Mouse (Mus musculus) heart, postnatal 0 days (tissue): ENCODE measurements around the gene Golt1a. TPM values are rescaled to one million over a fixed set of nuclear protein-coding genes. Genes with fewer than 3 reads are reported as not detected.

ENCODE experiments used
- ATAC-seq: fragments of 200-750 bp; cut with Nextera tagmentation; 2 replicates; pipeline ENCODE4 v1.8.0; 2017; ENCODE audit warnings: low read depth, moderate number of reproducible peaks, moderate library complexity; ENCODE audit not compliant: insufficient read depth
- DNase-seq: peaks from one replicate; pipeline ENCODE4 v3.0.0-alpha.2; 2016; ENCODE audit warnings: low spot score
- H3K27ac ChIP-seq: fragments of 300-500 bp; sonication (generic); 2 replicates; pipeline ENCODE4 v1.5.1; 2014; ENCODE audit warnings: low read depth, mild to moderate bottlenecking
- H3K27me3 ChIP-seq: fragments of 300-500 bp; sonication (generic); 2 replicates; pipeline ENCODE4 v1.6.1; 2014; ENCODE audit warnings: low read length, mixed read lengths; ENCODE audit not compliant: control insufficient read depth, insufficient read depth
- H3K36me3 ChIP-seq: fragments of 300-500 bp; sonication (generic); replicated peaks from 2 replicates; pipeline ENCODE4 v1.6.1; 2014; ENCODE audit warnings: low read length, mixed read lengths; ENCODE audit not compliant: control insufficient read depth, insufficient read depth
- H3K4me1 ChIP-seq: fragments of 300-500 bp; sonication (generic); 2 replicates; pipeline ENCODE4 v1.6.1; 2014; ENCODE audit warnings: antibody characterized with exemption; ENCODE audit not compliant: control insufficient read depth, insufficient read depth
- H3K4me2 ChIP-seq: fragments of 300-500 bp; sonication (generic); 2 replicates; pipeline ENCODE4 v1.6.1; 2014; ENCODE audit warnings: low read depth, mild to moderate bottlenecking, low read length, moderate library complexity
- H3K4me3 ChIP-seq: fragments of 300-500 bp; sonication (generic); 2 replicates; pipeline ENCODE4 v1.5.1; 2014; ENCODE audit warnings: low read depth, low read length
- H3K9ac ChIP-seq: fragments of 300-500 bp; sonication (generic); replicated peaks from 2 replicates; pipeline ENCODE4 v1.6.1; 2014; ENCODE audit warnings: low read depth, low read length, mixed read lengths
- H3K9me3 ChIP-seq: fragments of 300-500 bp; sonication (generic); replicated peaks from 2 replicates; pipeline ENCODE4 v1.6.1; 2016; ENCODE audit warnings: low read length; ENCODE audit not compliant: control insufficient read depth
- CTCF ChIP-seq: IDR thresholded peaks from 2 replicates; pipeline ENCODE4 v1.5.1; 2016; ENCODE audit warnings: antibody characterized with exemption, control low read depth, low read depth
- EP300 ChIP-seq: IDR thresholded peaks from 2 replicates; pipeline ENCODE4 v1.6.1; 2016; ENCODE audit warnings: antibody characterized with exemption, low read depth
- WGBS: fragments of 180-500 bp; shearing (Covaris S2); extraction: QIAGEN DNeasy Blood & Tissue Kit; methylation state at CpG from one replicate; pipeline ENCODE4 v1.1.7; 2014; 5-methylcytosine and 5-hydroxymethylcytosine counted together
- polyA plus RNA-seq: library from polyadenylated mRNA; unstranded; fragments of >200 nt; fragmentation: Nextera tagmentation; extraction: Ambion mirVana; gene quantifications from 2 replicates; pipeline ENCODE4 v1.2.1, GENCODE M21; 2015
- total RNA-seq: library from RNA; depleted of rRNA; stranded (reverse); fragments of >200 nt; gene quantifications from 2 replicates; pipeline ENCODE4 v1.2.3, GENCODE M21; 2014; ENCODE audit warnings: low replicate concordance

Gene Golt1a
- total and polyA plus RNA-seq, 2 experiments from 2014 or later = not detected

GRCm38 (mm10) chr1:133361006-133361405, 51.4 kb downstream of the Golt1a start:
- TF ChIP-seq EP300 = no peak
- no peak for TF ChIP-seq CTCF
- H3K9ac ChIP-seq = no peak overlapping the region
- H3K27ac ChIP-seq = no peak overlapping the region
- DNase-seq (no peak), ATAC-seq (no peak)
- no peak overlapping the region for H3K4me2 ChIP-seq
- no peak overlapping the region for H3K4me3 ChIP-seq
- peaks cover 18% of the 10 kb centered on the region for H3K4me1 ChIP-seq
- peaks cover 31% of the 10 kb centered on the region for H3K27me3 ChIP-seq
- 89% methylated on average over 6 of the region's 6 CpGs for WGBS
- no peaks in the 10 kb centered on the region for H3K36me3 ChIP-seq
- H3K9me3 ChIP-seq = no peaks in the 10 kb centered on the region

- H3K4me2 ChIP-seq = no peak overlapping the region
- WGBS = 92% methylated on average over 5 of the region's 5 CpGs
- H3K4me1 ChIP-seq = peaks cover 18% of the 10 kb centered on the region
- H3K27ac ChIP-seq = no peak overlapping the region
- H3K36me3 ChIP-seq = no peaks in the 10 kb centered on the region
- H3K9me3 ChIP-seq = no peaks in the 10 kb centered on the region
- H3K9ac ChIP-seq = no peak overlapping the region
- TF ChIP-seq CTCF = no peak
- no peak for TF ChIP-seq EP300
- DNase-seq (no peak), ATAC-seq (no peak)
- no peak overlapping the region for H3K4me3 ChIP-seq
- H3K27me3 ChIP-seq = peaks cover 31% of the 10 kb centered on the region
Measured at GRCm38 (mm10) chr1:133362103-133362502, 52.5 kb downstream of the Golt1a start.

- Histone ChIP-seq H3K9me3 (no peaks in the 10 kb centered on the region), H3K27me3 (peaks cover 31% of the 10 kb centered on the region), H3K9ac (peak within 1 kb of the TSS; percentile 41; the same call in 1 of the 2 replicates), H3K4me1 (peaks cover 29% of the 10 kb centered on the region), H3K4me2 (peak within 1 kb of the TSS; percentile 97), H3K4me3 (peak within 1 kb of the TSS; percentile 60), H3K27ac (no peak within 1 kb of the TSS), H3K36me3 (no peaks in the 10 kb centered on the region)
- peak; percentile 66 for DNase-seq
- 1% methylated on average over 48 of the region's 52 CpGs for WGBS
- TF ChIP-seq CTCF = no peak
- no peak for TF ChIP-seq EP300
- ATAC-seq = peak; percentile 59
Measured at GRCm38 (mm10) chr1:133363276-133364021, 53.8 kb downstream of the Golt1a start, which contains the start of gene Etnk2. Etnk2 (plus strand) TSS chr1:133363572.

GRCm38 (mm10) chr1:133364022-133364630, 54.5 kb downstream of the Golt1a start:
- Histone ChIP-seq H3K36me3 (no peaks in the 10 kb centered on the region), H3K4me2 (peak overlapping the region; percentile 97), H3K4me3 (peak overlapping the region; percentile 60), H3K9me3 (no peaks in the 10 kb centered on the region), H3K4me1 (peaks cover 29% of the 10 kb centered on the region), H3K27ac (no peak overlapping the region), H3K27me3 (peaks cover 31% of the 10 kb centered on the region), H3K9ac (peak overlapping the region; percentile 41; the same call in 1 of the 2 replicates)
- no peak for TF ChIP-seq CTCF
- WGBS = 8% methylated on average over 27 of the region's 27 CpGs
- no peak for DNase-seq
- no peak for ATAC-seq

- no peak overlapping the region for H3K9ac ChIP-seq
Measured at GRCm38 (mm10) chr1:133364890-133365289, 55.3 kb downstream of the Golt1a start.

More at GRCm38 (mm10) chr1:133364890-133365289, 55.3 kb downstream of the Golt1a start:
- H3K4me2 ChIP-seq = no peak overlapping the region
- H3K4me1 ChIP-seq = peaks cover 29% of the 10 kb centered on the region
- H3K27ac ChIP-seq = no peak overlapping the region
- ATAC-seq = no peak
- 35% methylated on average over 2 of the region's 2 CpGs for WGBS
- TF ChIP-seq EP300 = no peak
- no peak for TF ChIP-seq CTCF
- no peak overlapping the region for H3K4me3 ChIP-seq
- DNase-seq = no peak
- peaks cover 28% of the 10 kb centered on the region for H3K27me3 ChIP-seq
- H3K36me3 ChIP-seq = no peaks in the 10 kb centered on the region
- H3K9me3 ChIP-seq = no peaks in the 10 kb centered on the region
